Mouse (Mus musculus) myocyte (in vitro differentiated cells): ENCODE results near the gene Naa38.

Experiments
- E2F4 ChIP-seq: IDR thresholded peaks from one replicate; pipeline ENCODE4 v1.6.1; 2011; ENCODE audit warnings: mild to moderate bottlenecking, control low read depth, moderate library complexity; ENCODE audit not compliant: insufficient read depth
- MAX ChIP-seq: IDR thresholded peaks from one replicate; pipeline ENCODE4 v1.6.1; 2011; ENCODE audit warnings: low read depth, mild to moderate bottlenecking, control low read depth
- POLR2A ChIP-seq: IDR thresholded peaks from one replicate; pipeline ENCODE4 v1.6.1; 2011; ENCODE audit warnings: low read depth, mild to moderate bottlenecking, control low read depth, moderate library complexity; ENCODE audit not compliant: insufficient read length
- SRF ChIP-seq: IDR thresholded peaks from one replicate; pipeline ENCODE4 v1.6.1; 2011; ENCODE audit warnings: low read depth; ENCODE audit not compliant: control insufficient read depth, insufficient read length
- TCF12 ChIP-seq: IDR thresholded peaks from one replicate; pipeline ENCODE4 v1.6.1; 2011; ENCODE audit warnings: mild to moderate bottlenecking, control low read depth; ENCODE audit not compliant: poor library complexity, insufficient read depth, severe bottlenecking

GRCm38 (mm10) chr11:69409378-69410044 is 14.2 kb downstream of the Naa38 start:
- TF ChIP-seq E2F4, result no peak
- TF ChIP-seq POLR2A, result peak; percentile 42
- no peak for TF ChIP-seq TCF12
- no peak for TF ChIP-seq SRF
- TF ChIP-seq MAX, result no peak
